ENCODE assay signal across 25 mouse cellular contexts in the genomic region with DNA sequence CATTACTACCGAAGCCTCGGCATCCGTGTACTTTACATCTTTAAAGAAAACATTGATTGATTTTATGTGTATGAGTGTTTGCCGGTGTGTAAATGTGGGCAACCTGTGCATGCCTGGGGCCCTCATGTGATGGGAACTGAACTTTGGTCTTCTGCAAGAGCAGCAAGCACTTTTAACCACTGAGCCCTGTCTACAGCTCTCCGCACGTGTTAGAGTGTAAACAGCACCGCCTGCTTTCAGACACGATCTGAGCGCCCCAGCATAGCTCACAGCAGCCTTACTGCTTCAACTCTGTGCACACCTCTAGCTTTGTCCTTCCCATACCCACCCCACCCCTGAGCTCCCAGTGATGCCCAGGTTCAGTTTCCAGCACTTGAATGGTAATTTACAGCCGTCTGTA. TPM values are rescaled to one million over a fixed set of nuclear protein-coding genes. Genes with fewer than 3 reads are reported as not detected.
DNase-seq lines count a peak whose midpoint lies in the region; ATAC-seq lines count a peak whose summit lies in the region.
"Had no signal": no experiment of that assay in that cellular context is flagged by ENCODE, and none has a peak within 500 bp of the region (broad histone marks: within the 10 kb centered on the region; RNA-seq: fewer than 3 reads in every experiment).

No protein-coding gene starts in this region.

- H3K4me3 ChIP-seq in kidney, embryonic 15.5 days (replicated peaks), result no peak overlapping the region
- no peak overlapping the region for H3K4me3 ChIP-seq in intestine, embryonic 15.5 days (replicated peaks)
- no peak overlapping the region for H3K4me3 ChIP-seq in intestine, embryonic 16.5 days (ENCODE audit: low read length)
- H3K4me3 ChIP-seq in liver, embryonic 15.5 days (replicated peaks), result no peak overlapping the region
- H3K4me3 ChIP-seq in hindbrain, embryonic 10.5 days, result no peak overlapping the region
- H3K4me3 ChIP-seq: embryonic facial prominence, embryonic 13.5 days; erythroblast, embryonic 14.5 days; gastrocnemius, adult 2 months; hindbrain, embryonic 15.5 days; limb, embryonic 13.5 days; lung, embryonic 15.5 days had no signal

- H3K27ac ChIP-seq in kidney, embryonic 15.5 days, result no peak overlapping the region
- no peak overlapping the region for H3K27ac ChIP-seq in intestine, embryonic 15.5 days
- no peak overlapping the region; the same call in 1 of the 2 replicates for H3K27ac ChIP-seq in intestine, embryonic 16.5 days (ENCODE audit: low read length)
- H3K27ac ChIP-seq in liver, embryonic 15.5 days (replicated peaks), result no peak overlapping the region
- H3K27ac ChIP-seq in hindbrain, embryonic 10.5 days, result no peak overlapping the region
- H3K27ac ChIP-seq: embryonic facial prominence, embryonic 13.5 days; gastrocnemius, adult 2 months; hindbrain, embryonic 15.5 days; limb, embryonic 13.5 days; lung, embryonic 15.5 days had no signal

- H3K27me3 ChIP-seq in kidney, embryonic 15.5 days, result no peaks in the 10 kb centered on the region
- 0 out of 2 replicates have a peak, but pooled peaks cover 2% of the 10 kb centered on the region for H3K27me3 ChIP-seq in intestine, embryonic 15.5 days (replicated peaks)
- H3K27me3 ChIP-seq in intestine, embryonic 16.5 days (replicated peaks; ENCODE audit: control insufficient read depth, insufficient read depth, low read length), result no peaks in the 10 kb centered on the region
- H3K27me3 ChIP-seq in liver, embryonic 15.5 days, result no peaks in the 10 kb centered on the region
- no peaks in the 10 kb centered on the region for H3K27me3 ChIP-seq in hindbrain, embryonic 10.5 days (ENCODE audit: insufficient read depth, poor library complexity, severe bottlenecking)
- H3K27me3 ChIP-seq: embryonic facial prominence, embryonic 13.5 days; hindbrain, embryonic 15.5 days; lung, embryonic 15.5 days had no signal

- H3K36me3 ChIP-seq in kidney, embryonic 15.5 days, result no peaks in the 10 kb centered on the region
- H3K36me3 ChIP-seq in intestine, embryonic 15.5 days, result no peaks in the 10 kb centered on the region
- no peaks in the 10 kb centered on the region for H3K36me3 ChIP-seq in intestine, embryonic 16.5 days (ENCODE audit: control insufficient read depth, insufficient read depth, low read length)
- H3K36me3 ChIP-seq in liver, embryonic 15.5 days (replicated peaks), result no peaks in the 10 kb centered on the region
- no peaks in the 10 kb centered on the region for H3K36me3 ChIP-seq in hindbrain, embryonic 10.5 days
- H3K36me3 ChIP-seq: embryonic facial prominence, embryonic 13.5 days; hindbrain, embryonic 15.5 days; limb, embryonic 13.5 days; lung, embryonic 15.5 days had no signal

- no peaks in the 10 kb centered on the region for H3K9me3 ChIP-seq in kidney, embryonic 15.5 days (replicated peaks)
- H3K9me3 ChIP-seq in intestine, embryonic 15.5 days, result no peaks in the 10 kb centered on the region
- no peaks in the 10 kb centered on the region for H3K9me3 ChIP-seq in intestine, embryonic 16.5 days (ENCODE audit: control insufficient read depth, low read length)
- no peaks in the 10 kb centered on the region for H3K9me3 ChIP-seq in liver, embryonic 15.5 days (replicated peaks)
- H3K9me3 ChIP-seq in hindbrain, embryonic 10.5 days, result no peaks in the 10 kb centered on the region
- H3K9me3 ChIP-seq: embryonic facial prominence, embryonic 13.5 days; hindbrain, embryonic 15.5 days; limb, embryonic 13.5 days; lung, embryonic 15.5 days had no signal

- no peak overlapping the region for H3K4me2 ChIP-seq in kidney, embryonic 15.5 days
- H3K4me2 ChIP-seq in intestine, embryonic 15.5 days (replicated peaks), result no peak overlapping the region
- H3K4me2 ChIP-seq in intestine, embryonic 16.5 days (ENCODE audit: low read depth, low read length), result no peak overlapping the region
- H3K4me2 ChIP-seq in liver, embryonic 15.5 days, result no peak overlapping the region
- H3K4me2 ChIP-seq: embryonic facial prominence, embryonic 13.5 days; hindbrain, embryonic 15.5 days; limb, embryonic 13.5 days; lung, embryonic 15.5 days had no signal

- 0 out of 2 replicates have a peak, but pooled peaks cover 2% of the 10 kb centered on the region for H3K4me1 ChIP-seq in kidney, embryonic 15.5 days
- H3K4me1 ChIP-seq in intestine, embryonic 15.5 days (replicated peaks), result no peaks in the 10 kb centered on the region
- no peaks in the 10 kb centered on the region; the same call in 1 of the 2 replicates for H3K4me1 ChIP-seq in intestine, embryonic 16.5 days (ENCODE audit: control insufficient read depth, insufficient read depth, low read length)
- peaks cover 5% of the 10 kb centered on the region; the same call in 1 of the 2 replicates for H3K4me1 ChIP-seq in liver, embryonic 15.5 days (replicated peaks)
- H3K4me1 ChIP-seq in hindbrain, embryonic 10.5 days (replicated peaks), result no peaks in the 10 kb centered on the region

- no peak for ATAC-seq in kidney, embryonic 15.5 days (replicated peaks; ENCODE audit: low FRiP score)
- ATAC-seq in intestine, embryonic 15.5 days, result peak; percentile 68
- ATAC-seq in intestine, embryonic 16.5 days, result peak; percentile 71
- peak; percentile 48; the same call in 1 of the 2 replicates for ATAC-seq in liver, embryonic 15.5 days (ENCODE audit: insufficient read depth)
- ATAC-seq: activated CD4-positive, CD25-positive, alpha-beta regulatory T cell, adult 4 months had no signal

- DNase-seq in kidney, adult 8-10 months, result peak; percentile 42 to 48
- DNase-seq in hindbrain, embryonic 10.5 days (ENCODE audit: low spot score), result no peak
- DNase-seq in frontal cortex, adult 2 months (ENCODE audit: extremely low spot score in 1 of 2, low spot score in 1 of 2), result no peak
- no peak for DNase-seq in spleen, adult 12 weeks (ENCODE audit: low spot score)
- DNase-seq: adrenal gland, postnatal 10 days; cerebellum, adult 18-20 months; cerebellum, postnatal 14 days; gastrocnemius, adult 2 months; heart, postnatal 4 days; lung, postnatal 36 days; midbrain, embryonic 14.5 days had no signal

- no peak overlapping the region for H3K9ac ChIP-seq in kidney, embryonic 15.5 days
- H3K9ac ChIP-seq in intestine, embryonic 15.5 days, result no peak overlapping the region
- H3K9ac ChIP-seq in intestine, embryonic 16.5 days (ENCODE audit: low read depth, low read length), result 0 out of 2 replicates have a peak overlapping the region, but pooled peaks have one; percentile 10
- no peak overlapping the region for H3K9ac ChIP-seq in liver, embryonic 15.5 days
- H3K9ac ChIP-seq: embryonic facial prominence, embryonic 13.5 days; hindbrain, embryonic 15.5 days; limb, embryonic 13.5 days; lung, embryonic 15.5 days had no signal

- WGBS in kidney, embryonic 15.5 days, result 82% methylated on average over 10 of the region's 10 CpGs
- 58% methylated on average over 10 of the region's 10 CpGs for WGBS in intestine, embryonic 15.5 days
- 56% methylated on average over 10 of the region's 10 CpGs for WGBS in intestine, embryonic 16.5 days
- WGBS in liver, embryonic 15.5 days (ENCODE audit: insufficient replicate concordance), result 66% methylated on average over 10 of the region's 10 CpGs
- 88% methylated on average over 10 of the region's 10 CpGs for WGBS in hindbrain, embryonic 10.5 days

RNA-seq across cellular contexts. Expression of a gene that starts 15.3 kb away (rescaled TPM):
- polyA plus RNA-seq in kidney, embryonic 15.5 days (2015; fragmentation: Nextera tagmentation; extraction: Ambion mirVana), result 56.5 and 62.0 TPM in 2 replicates
- polyA plus RNA-seq in intestine, embryonic 15.5 days (2015; fragmentation: Nextera tagmentation; extraction: Ambion mirVana), result 9.5 and 11.6 TPM in 2 replicates
- polyA plus RNA-seq in intestine, embryonic 16.5 days (2015; fragmentation: Nextera tagmentation; extraction: Ambion mirVana), result 18.2 and 19.7 TPM in 2 replicates
- polyA plus RNA-seq in liver, embryonic 15.5 days (2015; fragmentation: Nextera tagmentation; extraction: Ambion mirVana), result 386 and 409 TPM in 2 replicates
- 0.25 TPM in 1 of 2 replicates, not detected in the other for polyA plus RNA-seq in hindbrain, embryonic 10.5 days (2016; fragmentation: Nextera tagmentation; extraction: Ambion mirVana)
- 1.4 TPM in 2 replicates for polyA plus RNA-seq in frontal cortex, adult 2 months (2012; rRNA removed)
- polyA plus RNA-seq: activated CD4-positive, CD25-positive, alpha-beta regulatory T cell, adult 4 months; C2C12; embryonic facial prominence, embryonic 13.5 days; erythroblast, embryonic 14.5 days; limb, embryonic 13.5 days; neural tube, embryonic 11.5 days; small intestine, adult 2 months; testis, adult 2 months had no signal

Comparison
In these comparisons a context has a peak if more than half of its experiments do, and no peak if none do; other contexts are left out.
1. DNase-seq: peak in kidney, adult 8-10 months (2 of 2); none in hindbrain, embryonic 10.5 days (single experiment), frontal cortex, adult 2 months (0 of 2) and spleen, adult 12 weeks (single experiment).